ENCODE assay signal across 8 mouse cellular contexts in the genomic region with DNA sequence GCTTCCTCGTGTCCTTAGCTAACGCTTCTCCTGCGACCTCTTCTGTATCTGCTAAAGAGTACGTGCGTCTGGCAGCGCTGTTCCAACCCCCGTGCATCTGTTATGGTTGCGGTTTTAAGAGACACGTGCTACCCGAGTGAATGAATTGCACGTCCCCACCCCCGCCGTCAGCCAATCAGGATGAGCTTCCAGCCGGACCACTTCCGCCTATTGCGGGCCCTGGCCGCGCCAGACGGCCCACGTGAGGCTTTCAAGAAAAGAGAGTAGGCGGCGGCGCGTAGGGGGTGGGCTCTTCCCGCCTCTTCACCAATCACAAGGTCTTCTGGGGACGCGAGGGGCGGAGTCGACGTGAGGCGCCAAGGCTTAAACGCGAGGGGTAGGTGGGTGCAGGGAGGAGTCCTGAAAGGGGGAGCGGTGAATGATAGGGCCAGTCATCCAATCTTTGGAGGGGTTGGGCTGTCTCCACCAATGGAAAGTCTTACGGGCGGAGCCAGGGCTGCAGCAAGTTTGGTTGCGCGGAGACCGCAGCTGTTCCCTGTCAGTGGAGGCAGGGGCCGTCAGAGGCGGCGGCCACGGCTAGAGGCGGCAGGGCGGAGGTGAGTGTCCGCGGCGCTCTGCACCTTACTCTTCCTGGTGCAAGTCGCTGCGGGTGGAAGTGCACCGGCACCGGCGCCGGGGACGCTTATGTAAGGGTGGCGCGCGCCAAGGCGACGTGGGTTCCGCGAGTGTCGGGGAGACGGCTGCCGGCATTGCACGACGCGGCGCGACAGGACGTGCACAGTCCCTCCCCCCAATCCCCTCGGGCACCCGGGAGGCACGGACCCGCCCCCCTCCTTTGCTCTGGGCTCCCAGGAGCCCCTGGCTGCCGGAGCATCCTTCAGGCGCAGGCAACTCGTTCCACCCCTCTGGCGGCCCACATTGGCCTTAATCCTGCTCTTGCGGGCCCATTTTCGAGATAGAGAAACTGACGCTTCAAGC. TPM values are rescaled to one million over a fixed set of nuclear protein-coding genes. Genes with fewer than 3 reads are reported as not detected.
DNase-seq lines count a peak whose midpoint lies in the region; ATAC-seq and TF ChIP-seq lines count a peak whose summit lies in the region.

A gene (plus strand): TSS at position 487 of the 978 bp plus-strand sequence.

- peak within 1 kb of the TSS; percentile 90 for H3K4me2 ChIP-seq in forebrain, embryonic 13.5 days
- peak within 1 kb of the TSS; percentile 90 for H3K4me2 ChIP-seq in liver, postnatal 0 days (ENCODE audit: low read depth, low read length)
- H3K4me2 ChIP-seq in neural tube, embryonic 14.5 days (ENCODE audit: low read depth, low read length): peak within 1 kb of the TSS; percentile 74

- peak; percentile 100 for DNase-seq in heart, postnatal 10 days
- peak; percentile 98 for DNase-seq in large intestine, adult 2 months (ENCODE audit: low read depth, low spot score)
- DNase-seq in liver, postnatal 0 days: peak; percentile 99
- peak; percentile 98 for DNase-seq in testis, postnatal 10 days (ENCODE audit: low spot score)

- TF ChIP-seq POLR2A in ES-Bruce4 (IDR thresholded peaks at IDR 0.05; ENCODE audit: insufficient read depth, low read length): no peak

- no peak for TF ChIP-seq CTCF in ES-Bruce4 (IDR thresholded peaks at IDR 0.05; ENCODE audit: low read depth, low read length)
- no peak for TF ChIP-seq CTCF in liver, postnatal 0 days (IDR thresholded peaks at IDR 0.05; ENCODE audit: low read depth)

- no peaks in the 10 kb centered on the region for H3K27me3 ChIP-seq in ES-Bruce4 (ENCODE audit: control insufficient read depth, insufficient read depth, low read length, poor library complexity, severe bottlenecking)
- peaks cover 12% of the 10 kb centered on the region for H3K27me3 ChIP-seq in forebrain, embryonic 13.5 days
- no peaks in the 10 kb centered on the region; the same call in 1 of the 2 replicates for H3K27me3 ChIP-seq in liver, postnatal 0 days (ENCODE audit: insufficient read depth, low read length)
- no peaks in the 10 kb centered on the region for H3K27me3 ChIP-seq in neural tube, embryonic 14.5 days (ENCODE audit: control insufficient read depth, insufficient read depth, low read length)

- no peaks in the 10 kb centered on the region for H3K4me1 ChIP-seq in ES-Bruce4 (ENCODE audit: control insufficient read depth, insufficient read depth, low read length)
- peaks cover 12% of the 10 kb centered on the region for H3K4me1 ChIP-seq in forebrain, embryonic 13.5 days
- peaks cover 16% of the 10 kb centered on the region for H3K4me1 ChIP-seq in liver, postnatal 0 days (ENCODE audit: insufficient read depth)
- H3K4me1 ChIP-seq in neural tube, embryonic 14.5 days (ENCODE audit: control insufficient read depth, insufficient read depth, low read length): peaks cover 8% of the 10 kb centered on the region; the same call in 1 of the 2 replicates

- H3K36me3 ChIP-seq in ES-Bruce4 (ENCODE audit: control insufficient read depth, insufficient read depth, low read length, poor library complexity, severe bottlenecking): no peaks in the 10 kb centered on the region
- no peaks in the 10 kb centered on the region for H3K36me3 ChIP-seq in forebrain, embryonic 13.5 days (ENCODE audit: poor library complexity, severe bottlenecking)
- H3K36me3 ChIP-seq in liver, postnatal 0 days (replicated peaks; ENCODE audit: insufficient read depth, low read length): no peaks in the 10 kb centered on the region
- H3K36me3 ChIP-seq in neural tube, embryonic 14.5 days (ENCODE audit: control insufficient read depth, insufficient read depth, low read length): no peaks in the 10 kb centered on the region

- peak within 1 kb of the TSS; percentile 54 for H3K9ac ChIP-seq in ES-Bruce4 (ENCODE audit: low read depth, poor library complexity, severe bottlenecking)
- peak within 1 kb of the TSS; percentile 69 for H3K9ac ChIP-seq in forebrain, embryonic 13.5 days
- H3K9ac ChIP-seq in liver, postnatal 0 days (replicated peaks): peak within 1 kb of the TSS; percentile 74
- peak within 1 kb of the TSS; percentile 53 for H3K9ac ChIP-seq in neural tube, embryonic 14.5 days (replicated peaks; ENCODE audit: low read depth, low read length)

- H3K9me3 ChIP-seq in ES-Bruce4 (replicated peaks; ENCODE audit: control insufficient read depth, insufficient read depth, low read length, poor library complexity, severe bottlenecking): no peaks in the 10 kb centered on the region
- H3K9me3 ChIP-seq in forebrain, embryonic 13.5 days (replicated peaks): no peaks in the 10 kb centered on the region
- H3K9me3 ChIP-seq in liver, postnatal 0 days (ENCODE audit: low read length): no peaks in the 10 kb centered on the region
- H3K9me3 ChIP-seq in neural tube, embryonic 14.5 days (ENCODE audit: control insufficient read depth, low read length): no peaks in the 10 kb centered on the region

- WGBS in forebrain, embryonic 13.5 days: under 1% methylated on average over 82 of the region's 82 CpGs
- under 1% methylated on average over 82 of the region's 82 CpGs for WGBS in large intestine, adult 2 months
- under 1% methylated on average over 72 of the region's 82 CpGs for WGBS in liver, postnatal 0 days (ENCODE audit: insufficient replicate concordance)
- under 1% methylated on average over 74 of the region's 82 CpGs for WGBS in neural tube, embryonic 14.5 days

- intact Hi-C loops in heart, postnatal 10 days (cut with DNase I): loop anchor here (10.0 kb wide), 1 partner anchor 325 kb away; a partner anchor contains a TSS

- H3K4me3 ChIP-seq in ES-Bruce4 (ENCODE audit: low read depth, low read length): peak within 1 kb of the TSS; percentile 86
- H3K4me3 ChIP-seq in forebrain, embryonic 13.5 days: peak within 1 kb of the TSS; percentile 69
- peak within 1 kb of the TSS; percentile 94 for H3K4me3 ChIP-seq in liver, postnatal 0 days (ENCODE audit: low read depth, low read length)
- peak within 1 kb of the TSS; percentile 63 for H3K4me3 ChIP-seq in neural tube, embryonic 14.5 days (ENCODE audit: low read depth, low read length)

- no peak within 1 kb of the TSS for H3K27ac ChIP-seq in ES-Bruce4 (ENCODE audit: insufficient read depth, low read length)
- H3K27ac ChIP-seq in forebrain, embryonic 13.5 days: peak within 1 kb of the TSS; percentile 48; the same call in 1 of the 2 replicates
- peak within 1 kb of the TSS; percentile 94 for H3K27ac ChIP-seq in liver, postnatal 0 days (ENCODE audit: low read depth)
- H3K27ac ChIP-seq in neural tube, embryonic 14.5 days (ENCODE audit: low read depth, low read length): peak within 1 kb of the TSS; percentile 40; the same call in 1 of the 2 replicates

- ATAC-seq in cerebellum, adult (ENCODE audit: insufficient number of reproducible peaks, low FRiP score, low TSS enrichment): peak; percentile 97
- peak; percentile 100 for ATAC-seq in forebrain, embryonic 13.5 days
- ATAC-seq in liver, postnatal 0 days: peak; percentile 96
- peak; percentile 100 for ATAC-seq in neural tube, embryonic 14.5 days (ENCODE audit: low read depth)

- TF ChIP-seq EP300 in ES-Bruce4 (IDR thresholded peaks at IDR 0.05; ENCODE audit: insufficient read depth, low read depth, low read length): peak; percentile 39; the same call in 1 of the 2 replicates
- TF ChIP-seq EP300 in liver, postnatal 0 days (IDR thresholded peaks at IDR 0.05; ENCODE audit: low read depth): peak; percentile 90

RNA-seq across cellular contexts. Expression of the gene that starts here (rescaled TPM):
- polyA plus RNA-seq in ES-Bruce4 (2011; ENCODE audit: insufficient read depth, insufficient read length, low read depth, missing spikeins): 7.9 TPM in 2 replicates
- 15.9 and 17.3 TPM in 2 replicates for polyA plus RNA-seq in forebrain, embryonic 13.5 days (2015; fragmentation: Nextera tagmentation; extraction: Ambion mirVana)
- total RNA-seq in heart, postnatal 10 days (2021): 10 to 100 TPM in 1 of 2 experiments, 1 to 10 TPM in 1; 7.1 to 22.9 TPM
- 14.3 and 21.3 TPM in 2 replicates for polyA plus RNA-seq in large intestine, adult 2 months (2012; rRNA removed)
- polyA plus RNA-seq in liver, postnatal 0 days (2015; fragmentation: Nextera tagmentation; extraction: Ambion mirVana): 220 and 283 TPM in 2 replicates
- 22.5 and 23.8 TPM in 2 replicates for polyA plus RNA-seq in neural tube, embryonic 14.5 days (2014; fragmentation: Nextera tagmentation; extraction: Ambion mirVana)
